Mouse (Mus musculus): ENCODE measurements around the gene Tia1.

Gene Tia1

DNA sequence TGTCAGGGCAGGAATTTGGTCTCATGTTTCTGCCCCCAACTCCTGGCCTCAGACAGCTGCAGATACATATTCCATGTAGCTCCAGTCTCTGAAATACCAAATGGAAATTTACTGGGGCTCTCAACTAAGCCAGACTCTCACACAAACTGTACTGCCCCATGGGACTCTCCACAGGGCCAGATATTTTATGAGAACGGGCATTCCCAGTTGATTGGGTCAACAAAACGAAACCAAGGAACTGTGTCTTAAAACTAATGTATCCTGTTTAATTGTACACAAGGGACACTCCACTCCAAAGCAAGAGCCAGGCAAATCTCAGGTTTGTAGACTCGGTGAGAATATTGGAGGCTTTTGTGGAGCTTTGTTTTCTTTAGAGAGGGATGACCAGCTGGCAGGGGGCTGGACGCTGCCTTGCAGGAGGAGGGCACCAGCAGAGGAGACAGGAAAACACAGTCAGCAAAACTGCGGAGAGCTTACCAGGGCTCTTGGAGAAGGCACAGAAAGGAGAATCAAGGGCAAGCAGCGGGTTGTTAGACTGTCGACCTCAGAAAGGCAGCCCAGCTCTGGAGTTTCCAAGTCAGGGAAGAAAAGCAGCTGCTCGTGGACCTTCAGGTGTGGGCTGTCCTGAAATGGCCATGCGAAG, 76.3 kb downstream of the Tia1 start:
- DNase-seq (ENCODE audit: low spot score) = no peak

DNA sequence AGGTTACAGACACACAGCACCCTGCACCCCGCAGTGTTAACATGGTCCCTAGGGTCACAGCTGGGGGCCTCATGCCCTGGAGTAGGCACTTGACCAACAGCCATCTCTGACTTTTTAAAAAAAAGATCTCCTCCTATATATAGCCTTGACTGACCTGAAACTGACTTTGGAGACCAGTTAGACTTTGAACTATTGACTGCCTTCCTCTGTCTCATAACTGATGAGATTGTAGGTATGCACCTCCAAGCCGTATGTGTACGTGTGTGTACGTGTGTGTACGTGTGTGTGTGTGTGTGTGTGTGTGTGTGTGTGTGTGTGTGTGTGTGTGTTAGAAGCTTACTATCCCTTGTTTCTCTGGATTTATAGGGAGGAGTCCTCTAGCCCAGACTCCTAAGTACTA, 77.9 kb downstream of the Tia1 start:
- DNase-seq (ENCODE audit: low spot score) = no peak
